Mouse (Mus musculus) lung, adult 2 months (tissue): ENCODE results near the gene Adamtsl1.

ENCODE experiments used
- CTCF ChIP-seq: fragments of 200-500 bp; IDR thresholded peaks from 2 replicates; pipeline ENCODE4 v1.5.1; 2011; ENCODE audit warnings: mild to moderate bottlenecking, low read length, control low read depth; ENCODE audit not compliant: insufficient read depth
- POLR2A ChIP-seq: fragments of 200-500 bp; IDR thresholded peaks from 2 replicates; pipeline ENCODE4 v1.6.1; 2011; ENCODE audit warnings: low read depth, mild to moderate bottlenecking, control low read depth, low read length, borderline replicate concordance; ENCODE audit errors: extremely low read depth

GRCm38 (mm10) chr4:85845931-85846330 lies 332.0 kb downstream of the Adamtsl1 start:
- TF ChIP-seq CTCF (no peak), POLR2A (no peak)
